Mouse (Mus musculus) right cerebral cortex, postnatal 14 days (tissue): ENCODE results near the gene Sh3bp4.

Source experiments
- DNase-seq: peaks from one replicate; pipeline ENCODE4 v3.0.0; 2022

Gene Sh3bp4

DNA sequence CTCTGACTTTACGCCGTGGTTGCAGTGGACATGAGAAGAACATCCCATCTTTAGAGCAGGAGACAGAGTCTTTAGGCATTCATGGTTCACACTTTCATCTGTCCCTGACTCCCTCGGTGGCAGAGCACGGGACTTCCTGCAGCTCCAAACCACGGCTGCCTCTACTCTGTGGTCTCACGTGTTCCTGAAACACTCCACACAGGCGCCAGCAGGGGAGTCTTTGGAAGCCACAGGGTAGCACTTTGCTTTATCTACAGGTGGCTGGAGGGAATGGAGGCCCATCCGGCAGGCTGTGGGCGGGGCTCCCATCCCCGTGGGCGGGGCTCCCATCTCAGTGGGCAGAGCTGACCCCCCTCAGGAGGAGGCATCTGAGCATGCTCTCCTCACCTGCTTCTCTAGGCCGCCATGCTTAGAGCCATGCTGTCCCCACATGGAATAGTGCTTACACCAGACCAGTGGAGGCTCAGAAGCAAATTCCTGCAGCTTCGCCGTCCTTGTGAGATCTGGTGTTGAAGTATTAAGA, 60.9 kb downstream of the Sh3bp4 start:
- no peak for DNase-seq

DNA sequence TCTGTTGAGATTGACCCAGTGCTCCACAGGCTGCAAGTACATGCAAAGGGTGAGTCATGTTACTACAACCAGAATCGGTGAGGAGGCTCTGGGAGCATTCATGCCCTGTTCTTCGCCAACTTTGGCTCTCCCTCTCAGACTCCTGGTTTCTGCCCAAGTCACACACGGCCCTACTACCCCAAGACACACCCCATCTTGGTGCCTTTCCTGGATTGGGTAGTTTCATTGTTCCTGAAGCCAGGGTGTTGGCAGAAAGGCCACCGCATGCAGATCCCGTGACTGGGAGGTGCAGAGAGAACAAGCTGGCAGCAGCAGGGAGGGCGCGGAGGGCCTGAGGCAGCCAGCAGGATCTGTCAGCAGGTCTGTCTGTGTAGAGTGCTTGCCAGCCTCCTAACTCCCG, 61.5 kb downstream of the Sh3bp4 start:
- no peak for DNase-seq

DNA sequence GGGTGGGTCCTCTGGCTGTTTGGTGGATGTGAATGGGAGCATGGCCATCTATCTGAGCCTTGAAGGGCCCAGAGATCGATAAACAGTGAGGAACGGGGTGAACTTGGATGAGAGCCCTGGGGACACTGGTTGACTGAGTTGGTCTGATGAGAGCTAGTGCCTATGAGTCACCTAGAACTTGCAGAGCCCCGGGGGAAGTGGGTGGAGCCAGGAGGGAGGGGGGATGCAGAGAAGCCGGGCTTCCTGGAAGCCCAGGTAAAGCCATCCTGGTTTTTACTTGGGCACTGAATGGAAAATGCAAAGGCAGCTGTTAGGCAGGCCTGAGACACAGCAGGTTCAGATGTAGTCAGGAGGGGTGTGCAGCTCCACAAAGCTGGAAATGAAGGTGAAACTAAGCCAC, 63.1 kb downstream of the Sh3bp4 start:
- DNase-seq, result no peak

DNA sequence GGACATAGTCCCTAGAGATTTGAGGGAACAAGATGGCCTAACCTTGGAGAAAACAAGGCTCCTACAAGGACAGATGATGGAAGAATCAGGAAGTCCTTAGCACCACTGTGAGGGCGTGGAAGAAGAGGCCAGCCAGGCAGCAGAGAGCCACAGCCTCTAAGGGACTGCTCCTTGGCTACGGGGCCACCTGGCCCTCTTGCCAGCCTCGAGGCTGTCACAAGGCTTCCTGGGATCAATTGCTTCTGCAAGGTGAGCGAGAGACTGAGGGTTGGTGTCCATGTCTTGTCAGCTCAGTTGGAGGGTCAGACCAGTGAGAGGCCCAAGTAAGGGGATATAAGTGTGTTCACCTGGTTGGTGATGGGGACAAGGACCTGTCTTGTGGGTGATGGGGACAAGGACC, 63.5 kb downstream of the Sh3bp4 start:
- DNase-seq, result no peak

DNA sequence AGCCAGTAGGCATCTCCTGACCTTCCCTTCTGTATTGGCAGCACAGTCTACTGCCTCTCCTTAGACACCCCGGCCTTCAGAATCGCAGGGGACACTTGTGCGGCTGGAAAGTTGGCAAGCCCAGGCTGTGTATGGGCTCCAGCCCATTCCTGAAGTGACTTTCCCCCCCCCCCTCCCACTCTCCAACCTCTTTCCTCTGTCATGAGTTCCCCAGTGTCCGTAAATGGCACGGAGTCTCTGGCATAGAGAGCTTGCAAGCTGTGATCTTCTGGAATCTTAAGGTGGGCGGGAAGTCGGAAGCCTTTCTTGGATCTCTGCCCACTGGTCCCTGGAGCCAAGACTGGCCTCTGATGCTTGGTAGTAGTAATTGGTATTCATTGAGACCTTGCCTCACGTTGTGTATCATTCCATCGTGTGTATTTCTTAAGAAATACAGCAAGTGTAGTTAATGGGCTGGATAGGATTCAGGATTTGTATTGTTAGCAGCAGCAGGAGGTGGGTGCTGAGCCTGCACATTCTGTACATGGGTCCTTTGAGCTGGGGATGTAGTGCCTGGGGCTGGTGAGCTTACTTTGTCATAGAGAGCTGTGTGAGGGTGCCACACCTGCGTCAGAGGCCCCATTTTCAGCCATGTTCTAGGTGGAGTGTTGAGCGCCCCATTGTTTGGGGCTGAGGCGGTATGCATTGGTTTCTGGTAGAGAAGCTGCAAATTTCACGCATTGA, 66.0 kb downstream of the Sh3bp4 start:
- peak; percentile 53 for DNase-seq

DNA sequence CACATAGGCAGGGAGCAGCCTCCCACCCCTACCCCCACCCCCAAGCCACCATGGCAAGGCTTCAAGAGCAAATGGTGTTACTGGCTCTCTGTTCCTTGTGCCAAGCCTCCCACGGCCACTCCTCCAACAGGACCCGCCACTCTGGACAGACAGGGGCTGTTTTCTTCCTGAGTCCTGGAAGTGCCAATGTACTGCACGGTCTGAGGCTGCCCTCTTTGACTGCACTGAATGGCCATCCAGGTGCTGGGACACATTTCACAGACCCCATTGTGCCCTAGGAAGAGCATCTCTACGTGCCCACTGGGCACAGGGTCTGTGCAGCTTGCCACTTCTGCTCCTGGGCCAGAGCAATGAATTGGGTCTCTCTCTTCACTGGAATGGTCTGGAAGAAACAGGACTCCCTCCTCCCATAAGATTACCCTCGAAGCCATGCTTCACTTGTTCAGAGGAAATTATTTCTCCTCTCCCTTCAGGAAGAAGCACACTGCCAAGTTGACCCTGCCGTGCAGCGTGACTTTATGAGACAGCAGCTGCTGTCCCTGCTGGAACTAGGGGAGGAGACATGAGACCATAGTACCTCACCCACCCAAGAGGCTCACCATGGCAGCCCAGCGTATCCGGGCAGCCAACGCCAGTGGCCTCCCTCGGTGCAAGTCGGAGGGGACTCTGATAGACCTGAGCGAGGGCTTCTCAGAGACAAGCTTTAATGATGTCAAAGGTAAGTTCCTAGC, 67.0 kb downstream of the Sh3bp4 start:
- no peak for DNase-seq

DNA sequence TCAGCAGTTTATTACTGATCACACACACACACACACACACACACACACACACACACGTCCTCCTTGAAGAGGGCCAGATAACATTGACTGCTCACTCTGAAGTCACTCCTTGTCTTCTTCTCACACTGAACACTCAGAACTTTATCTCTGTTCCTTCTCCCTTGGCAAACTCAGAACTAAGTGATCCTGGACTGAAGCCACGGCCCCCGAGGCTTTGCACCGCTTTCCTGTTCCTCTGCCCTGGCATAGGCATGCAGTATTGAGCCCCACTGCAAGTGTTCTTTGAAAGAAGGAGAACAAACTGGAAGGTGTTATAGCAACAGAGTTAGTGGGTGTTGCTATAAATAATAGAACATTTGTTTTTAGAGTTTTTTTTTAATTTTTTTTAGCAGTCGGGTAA, 68.1 kb downstream of the Sh3bp4 start:
- DNase-seq, result no peak

DNA sequence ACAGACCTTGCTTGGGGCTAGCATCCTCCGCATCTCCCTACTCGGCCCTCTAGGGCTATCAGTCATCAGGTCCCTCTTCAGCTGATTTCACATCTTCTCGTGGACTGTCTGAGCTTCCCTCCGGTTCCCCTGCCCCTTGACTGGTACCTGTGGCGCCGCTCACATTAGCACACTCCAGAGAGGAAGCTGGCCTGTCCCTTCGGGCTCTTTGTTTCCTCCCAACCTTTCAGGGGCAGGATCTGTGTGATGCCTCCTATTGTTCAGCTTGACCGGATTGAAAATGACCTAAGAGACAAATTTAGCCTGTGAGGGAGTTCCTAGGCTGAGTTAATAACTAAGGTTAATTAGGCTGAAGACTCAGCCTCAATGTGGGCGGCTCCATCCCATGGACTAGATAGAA, 69.9 kb downstream of the Sh3bp4 start:
- DNase-seq, result no peak

DNA sequence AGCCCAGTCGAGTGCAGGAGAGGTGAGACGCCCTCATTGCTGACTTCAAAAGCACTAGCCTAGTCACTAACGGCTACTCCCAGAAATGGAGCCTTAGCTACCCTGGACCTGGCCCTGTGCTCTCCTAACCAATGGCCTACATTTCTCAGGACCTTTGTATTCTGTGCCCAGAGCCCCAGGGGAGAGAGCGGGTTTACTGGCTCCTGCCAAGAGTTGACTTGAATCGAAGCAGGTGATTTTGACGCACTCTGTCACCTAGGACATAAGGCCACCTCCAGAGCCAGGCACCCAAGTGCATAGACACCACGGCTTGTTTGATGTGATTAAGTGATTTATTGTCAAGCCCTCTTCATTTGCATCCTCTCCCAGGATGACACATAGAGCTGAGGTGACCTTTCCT, 80.9 kb downstream of the Sh3bp4 start:
- no peak for DNase-seq

DNA sequence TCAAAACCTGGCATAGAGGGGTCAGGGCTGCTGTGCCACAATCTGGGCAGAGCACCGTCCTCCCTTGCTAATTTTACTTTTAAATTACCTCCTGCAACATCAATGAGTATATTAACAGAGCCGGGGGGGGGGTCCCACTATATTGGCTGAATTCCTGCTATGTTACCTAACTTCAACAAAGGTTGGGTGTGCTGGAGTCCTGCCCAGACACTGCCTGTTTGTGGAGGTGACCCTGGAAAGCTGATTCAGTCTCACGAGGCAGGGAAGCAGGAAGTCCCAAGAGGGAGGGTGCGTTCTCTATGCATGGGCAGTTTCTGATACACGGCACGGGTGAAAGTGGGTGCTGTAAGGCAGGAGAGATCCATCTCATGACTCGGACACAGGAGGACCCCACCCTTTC, 82.4 kb downstream of the Sh3bp4 start:
- no peak for DNase-seq

DNA sequence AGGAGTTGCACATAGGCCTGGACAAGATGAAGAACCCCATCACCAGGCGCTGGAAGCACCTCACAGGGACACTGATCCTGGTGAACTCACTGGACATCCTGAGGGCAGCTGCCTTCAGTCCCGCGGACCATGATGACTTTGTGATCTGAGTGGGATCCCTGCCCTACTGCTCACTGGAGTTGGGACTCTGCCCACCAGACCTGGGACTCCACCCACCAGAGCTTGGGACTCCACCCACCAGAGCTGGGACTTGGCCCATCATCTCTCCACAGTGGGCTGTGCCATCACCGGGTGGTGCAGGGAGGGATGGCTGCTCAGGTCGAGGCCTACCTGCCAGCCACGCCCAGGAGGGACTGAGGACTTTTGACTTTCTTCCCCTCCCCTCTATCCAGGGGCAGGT, 83.0 kb downstream of the Sh3bp4 start:
- DNase-seq, result no peak

DNA sequence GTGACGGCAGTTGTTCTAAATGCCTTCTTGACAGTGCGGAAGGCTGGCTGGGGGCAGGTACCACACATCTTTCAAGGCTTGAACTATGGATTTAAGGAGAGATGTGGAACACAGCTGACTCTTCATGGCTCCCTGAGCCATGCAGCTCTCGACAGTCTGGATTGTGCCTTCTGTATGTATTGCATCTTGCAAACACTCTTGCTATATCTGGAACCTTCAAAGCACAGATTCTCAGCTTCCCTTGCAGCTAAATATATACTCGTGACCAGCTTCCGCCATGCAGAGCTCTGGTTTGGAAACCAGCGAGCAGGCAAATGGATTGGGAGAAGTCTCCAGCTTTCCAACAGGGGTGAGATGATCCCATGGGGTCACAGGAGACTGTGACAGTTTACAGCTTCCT, 93.3 kb downstream of the Sh3bp4 start:
- no peak for DNase-seq

DNA sequence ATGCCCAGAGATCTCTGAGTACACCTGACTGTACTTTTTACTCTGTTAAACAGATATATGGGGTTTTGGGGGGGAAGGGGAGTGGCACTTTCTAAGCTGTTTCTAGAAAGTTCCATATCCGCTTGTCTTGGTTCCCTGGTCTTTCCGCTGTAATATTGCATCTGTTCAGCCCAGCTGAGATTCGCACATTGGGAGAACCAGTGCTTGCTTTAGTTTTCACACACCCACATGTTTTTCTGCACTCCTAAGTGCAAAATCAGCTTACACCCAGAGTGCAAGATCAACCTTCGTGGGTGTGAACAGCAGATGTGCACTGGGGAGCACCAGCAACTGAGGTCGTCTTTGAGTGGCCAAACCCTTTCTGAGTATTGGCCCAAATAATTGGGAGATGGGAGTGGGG, 94.1 kb downstream of the Sh3bp4 start:
- no peak for DNase-seq

DNA sequence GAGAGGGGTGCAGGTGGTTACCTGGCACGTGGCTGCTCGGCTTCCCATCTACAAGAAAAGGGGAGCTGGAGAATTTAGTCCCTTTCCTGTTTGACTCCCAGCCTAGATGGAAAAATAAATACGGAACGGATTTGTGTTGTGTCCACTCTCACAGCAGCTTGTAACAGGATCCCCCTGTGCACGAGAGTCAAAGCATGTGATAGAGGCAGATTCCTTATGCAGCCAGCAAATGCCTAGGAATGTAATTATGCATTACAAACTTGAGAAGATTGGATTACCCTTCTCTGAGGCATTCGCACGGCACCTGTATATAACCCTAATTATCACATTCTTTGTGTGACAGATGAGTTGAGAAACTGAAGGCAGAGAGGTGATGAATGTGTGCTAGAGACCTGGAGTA, 94.5 kb downstream of the Sh3bp4 start:
- no peak for DNase-seq

DNA sequence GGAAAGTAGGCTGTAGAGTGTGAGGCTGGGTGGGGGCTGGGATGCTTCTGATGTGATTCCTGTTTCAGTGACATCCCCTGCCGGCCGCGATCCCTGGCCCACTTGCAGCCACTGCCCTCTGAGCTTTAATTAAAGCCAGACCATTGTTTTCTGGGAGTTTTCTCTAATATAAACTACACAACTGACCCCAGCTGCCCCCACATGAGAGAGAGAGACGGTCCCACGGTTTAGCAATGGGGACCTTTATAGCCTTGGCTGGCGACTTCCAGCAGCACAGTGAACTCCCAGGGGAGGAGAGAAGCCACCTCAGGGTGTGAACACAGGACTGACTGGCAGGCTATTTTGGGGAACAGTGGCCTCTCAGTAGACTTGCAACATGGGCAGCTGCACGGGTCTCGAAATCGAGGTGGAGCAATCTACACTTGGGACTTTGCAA, 96.6 kb downstream of the Sh3bp4 start:
- no peak for DNase-seq

DNA sequence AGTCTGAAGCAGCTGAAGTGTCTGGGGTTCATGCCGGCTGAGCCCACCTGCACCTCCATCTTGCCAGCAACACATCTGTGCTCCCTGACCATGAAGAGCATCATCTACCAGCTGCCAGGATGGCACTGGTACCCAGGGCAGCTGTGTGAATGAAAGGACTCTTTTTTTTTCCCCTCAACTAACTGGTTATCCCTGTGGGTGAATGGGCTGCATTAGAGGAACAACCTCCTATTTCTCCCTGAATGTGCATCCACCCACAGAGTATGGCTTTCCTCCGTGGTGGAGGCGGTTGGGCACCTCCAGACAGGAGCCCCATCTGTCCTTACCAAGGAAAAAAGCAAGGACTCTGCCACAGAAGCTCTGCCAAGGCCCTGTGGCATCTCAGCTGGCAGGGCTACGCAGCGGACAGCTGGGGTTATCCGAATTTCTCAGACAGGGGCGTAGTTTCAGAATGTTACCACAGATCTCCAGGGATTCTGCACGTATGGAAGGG, 101.1 kb downstream of the Sh3bp4 start:
- DNase-seq, result no peak

DNA sequence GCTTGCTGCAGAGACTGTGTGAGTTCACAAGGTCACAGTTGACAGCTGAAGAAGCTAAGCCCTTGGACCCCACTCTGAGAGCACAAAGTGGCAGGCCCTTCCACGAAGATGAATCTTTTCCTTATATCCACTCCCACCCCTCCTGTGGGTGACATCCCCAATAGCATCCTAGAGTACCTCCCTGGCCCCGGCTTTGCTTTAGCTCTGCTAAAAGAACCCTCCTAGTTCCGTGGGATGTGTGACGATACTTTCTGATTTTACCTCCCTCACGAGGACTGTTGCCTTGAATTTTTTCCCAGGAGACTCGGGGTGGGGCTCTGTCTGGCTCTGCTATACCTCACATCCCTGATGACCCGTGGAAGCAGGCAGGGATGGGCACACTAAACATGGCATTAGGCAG, 104.4 kb downstream of the Sh3bp4 start:
- DNase-seq, result no peak

DNA sequence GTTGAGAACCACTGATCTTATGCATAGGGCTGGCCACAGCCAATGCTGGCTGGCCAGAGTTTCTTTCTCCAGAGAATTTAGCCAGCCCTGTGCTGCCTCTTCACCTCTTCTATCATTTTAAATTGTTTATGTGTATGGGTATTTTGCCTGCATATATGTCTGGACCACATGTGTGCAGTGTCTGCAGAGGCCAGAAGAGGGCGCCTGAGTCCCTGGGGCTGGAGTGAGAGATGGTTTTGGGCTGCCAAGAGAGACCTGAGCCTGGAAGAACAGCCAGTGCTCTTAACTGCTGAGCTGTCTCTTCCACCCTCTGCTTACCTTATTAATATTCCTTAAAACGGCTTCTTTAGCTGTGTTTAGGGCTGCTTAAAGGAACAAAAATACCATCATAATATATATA, 105.1 kb downstream of the Sh3bp4 start:
- DNase-seq, result no peak

DNA sequence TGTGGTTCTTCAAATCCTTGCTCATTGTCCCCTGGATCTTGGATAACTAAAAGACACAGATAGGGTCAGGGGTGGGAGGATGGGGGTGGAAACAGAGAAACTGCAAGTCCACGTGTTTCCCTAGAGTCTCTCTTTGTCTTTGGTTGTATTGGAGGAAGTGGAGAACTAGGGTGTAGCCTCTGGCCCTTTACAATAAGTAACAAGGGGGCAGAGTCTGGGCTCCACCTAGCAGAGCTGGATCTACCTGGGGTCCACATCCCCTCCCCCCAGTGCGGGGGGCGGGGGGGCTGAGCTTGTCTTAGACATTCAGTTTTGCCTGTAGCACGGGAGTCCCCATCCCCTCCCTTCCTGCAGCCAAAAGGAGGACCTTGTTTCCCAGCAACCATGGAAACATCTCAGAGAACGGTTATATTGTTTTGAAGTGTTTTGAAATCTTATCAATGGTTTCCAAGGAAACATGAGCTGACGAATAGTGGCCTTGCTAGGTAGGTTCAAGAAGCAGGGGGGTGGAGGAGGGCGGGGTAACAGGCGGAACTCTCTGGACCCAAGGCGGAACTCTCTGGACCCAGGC, 113.1 kb downstream of the Sh3bp4 start:
- DNase-seq, result no peak

DNA sequence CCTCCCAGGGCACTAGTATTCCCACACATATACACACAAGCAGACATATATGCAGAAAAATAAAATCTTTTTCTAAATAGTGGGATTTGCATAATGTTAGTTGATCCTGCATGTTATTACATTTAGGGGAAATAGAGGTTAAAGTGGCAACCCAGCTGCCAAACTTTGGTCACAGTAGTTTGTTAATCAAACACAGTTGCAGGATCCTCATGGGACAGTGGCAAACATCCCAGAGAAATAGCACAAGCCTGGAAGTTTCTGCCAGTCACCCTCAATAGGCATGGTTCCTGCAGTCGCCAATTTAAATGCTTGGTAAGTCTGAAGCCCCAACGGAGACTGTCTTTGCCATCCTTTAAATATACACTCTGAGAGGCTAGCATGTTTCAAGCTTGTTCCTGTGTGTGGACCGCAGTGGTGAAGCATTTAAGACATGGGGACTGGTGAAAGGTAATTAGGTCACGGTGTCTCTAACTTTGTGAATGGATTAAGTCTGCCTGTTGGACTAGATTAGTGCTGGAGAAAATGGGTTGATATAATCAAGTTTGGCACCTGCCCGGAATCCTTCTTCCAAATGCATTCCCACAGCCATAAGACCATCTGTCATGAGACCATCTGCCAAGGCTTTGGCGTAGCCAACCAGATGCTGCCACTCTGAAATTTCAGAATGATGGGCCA, 114.0 kb downstream of the Sh3bp4 start:
- DNase-seq, result no peak

DNA sequence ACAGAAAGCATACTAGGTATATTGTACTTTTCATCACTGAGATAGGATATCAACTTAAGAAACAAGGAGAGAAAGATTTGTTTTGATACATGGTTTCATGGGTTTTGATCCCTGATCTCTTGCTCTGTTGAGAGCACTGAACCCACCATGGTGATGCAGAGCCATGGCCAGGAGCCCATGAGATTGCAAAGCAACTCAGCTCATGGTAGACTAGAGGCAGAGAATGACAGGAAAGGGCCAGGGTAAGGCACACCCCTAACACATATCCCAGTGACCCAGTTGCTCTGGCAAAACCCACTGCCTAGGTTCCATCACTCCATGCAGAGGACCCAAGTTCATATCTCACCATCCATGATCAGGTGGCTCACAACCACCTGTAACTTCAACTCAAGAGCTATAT, 114.6 kb downstream of the Sh3bp4 start:
- DNase-seq, result no peak

DNA sequence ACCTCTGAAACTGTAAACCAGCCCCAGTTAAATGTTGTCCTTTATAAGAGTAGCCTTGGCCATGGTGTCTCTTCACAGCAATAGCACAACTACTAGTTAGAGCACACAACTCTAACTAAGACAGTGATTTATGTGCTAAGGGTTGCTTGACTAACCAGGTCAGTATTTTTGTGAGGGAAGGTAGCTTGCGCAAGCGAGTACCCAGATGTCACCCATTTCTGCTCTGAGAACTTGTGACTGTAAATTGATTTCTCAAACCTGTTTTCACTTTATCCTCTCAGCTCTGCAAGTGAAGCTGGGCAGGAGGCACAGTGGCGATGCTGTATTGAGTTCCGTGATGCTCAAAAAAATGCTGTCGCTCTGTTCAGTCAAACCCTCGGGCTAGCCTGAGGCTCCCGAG, 117.2 kb downstream of the Sh3bp4 start:
- no peak for DNase-seq

DNA sequence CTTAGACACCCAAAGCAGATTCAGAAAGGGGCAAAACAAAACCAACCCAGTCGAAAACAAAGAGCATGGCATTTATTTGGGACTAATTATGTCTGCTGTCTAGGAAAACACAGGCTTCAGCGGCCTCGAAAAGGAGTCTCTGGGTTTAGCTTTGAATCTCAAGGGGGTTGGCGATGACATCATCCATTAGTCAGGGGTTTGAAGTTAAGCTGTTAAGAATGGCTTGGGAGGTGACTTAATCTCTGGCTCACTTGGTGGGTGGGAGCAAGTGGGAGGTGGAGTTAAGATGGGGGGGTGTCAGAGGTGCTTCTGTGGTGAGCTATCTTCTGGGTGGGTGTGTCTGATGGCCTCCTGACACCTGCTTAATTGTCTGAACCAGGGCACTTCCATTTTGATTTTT, 117.9 kb downstream of the Sh3bp4 start:
- no peak for DNase-seq

DNA sequence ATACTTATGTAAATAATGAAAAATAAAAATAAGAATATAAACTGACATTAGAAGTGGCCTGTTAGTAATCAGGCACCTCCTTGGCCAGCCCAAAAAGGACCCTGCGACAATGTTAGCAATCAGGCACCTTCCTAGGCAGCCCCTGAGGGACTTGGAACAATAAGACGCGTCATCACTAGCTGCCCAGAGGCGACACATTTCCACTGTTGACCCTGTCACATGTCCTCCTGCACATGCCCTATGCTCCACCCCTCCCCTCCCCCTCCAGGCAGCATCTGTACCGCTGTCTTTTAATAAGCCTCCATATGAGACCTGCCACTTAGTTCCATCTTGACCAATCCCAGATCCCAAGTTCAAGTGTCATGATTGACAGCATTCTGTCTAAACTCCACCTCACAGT, 119.0 kb downstream of the Sh3bp4 start:
- no peak for DNase-seq
